Mouse (Mus musculus) ES-Bruce4 (cell line): ENCODE results near the gene Col4a1.

ENCODE experiments used
- CTCF ChIP-seq: IDR thresholded peaks from one replicate; pipeline ENCODE4 v1.8.1; 2011; ENCODE audit warnings: low read depth, low read length
- EP300 ChIP-seq: IDR thresholded peaks from 2 replicates; pipeline ENCODE4 v1.6.1; 2011; ENCODE audit warnings: low read depth, low read length; ENCODE audit not compliant: insufficient read depth
- POLR2A ChIP-seq: IDR thresholded peaks from one replicate; pipeline ENCODE4 v1.8.1; 2011; ENCODE audit warnings: low read length; ENCODE audit not compliant: insufficient read depth

DNA sequence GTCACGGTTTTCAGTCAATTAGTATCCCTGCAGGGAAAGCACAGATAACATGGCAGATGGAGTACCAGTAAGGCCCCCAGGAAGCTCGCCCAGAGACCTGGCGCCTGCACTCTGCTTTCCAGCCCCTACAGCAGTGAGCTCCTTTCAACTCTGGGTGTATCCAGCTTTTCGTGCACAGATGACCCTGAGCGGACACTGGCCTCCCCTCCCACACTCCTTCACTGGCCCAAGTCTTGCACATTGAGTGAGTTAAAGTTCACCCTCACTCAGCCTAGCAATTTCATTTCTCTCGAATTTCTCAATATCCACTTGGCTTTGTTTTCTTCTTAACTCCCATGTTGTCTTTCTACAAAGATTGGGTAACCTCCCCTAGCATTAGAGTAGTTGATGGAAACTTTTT, 24.3 kb downstream of the Col4a1 start:
- TF ChIP-seq POLR2A = no peak
- TF ChIP-seq CTCF = no peak
- no peak for TF ChIP-seq EP300
